Mouse (Mus musculus): ENCODE data around the gene Sumo1.

GRCm38 (mm10) chr1:59541271-59542020 is 129.2 kb downstream of the Sumo1 start:
- TF ChIP-seq CTCF (IDR thresholded peaks at IDR 0.05; ENCODE audit: borderline replicate concordance, insufficient read depth, low read depth, low read length) (no peak), POLR2A (IDR thresholded peaks at IDR 0.05; ENCODE audit: borderline replicate concordance, insufficient read depth, low read length) (no peak)
